Mouse (Mus musculus) MEL (cell line): ENCODE measurements at regions not wholly inside any gene's neighbourhood (a gene's known extent, or its start where the extent isn't known, plus 50 kb on each side); places are given as distances from the start of the nearest gene placed in this dataset.

Experiments used
- DNase-seq: peaks from one replicate; pipeline ENCODE4 v3.0.0; 2011; ENCODE audit warnings: low read depth, low spot score
- H3K27ac ChIP-seq: 2 replicates; pipeline ENCODE4 v1.5.1; 2012; ENCODE audit warnings: low read depth, mild to moderate bottlenecking, control low read depth, low read length, moderate library complexity; ENCODE audit not compliant: control insufficient read depth
- H3K27me3 ChIP-seq, 2 experiments: fragments of 150-350 bp in 1 of 2; sonication (generic) in 1 of 2; 2 replicates each; pipeline ENCODE4 v1.6.1; 2012; ENCODE audit warnings: low read length in 2 of 2, mild to moderate bottlenecking in 2 of 2, improper control_type of control experiment in 1 of 2, moderate library complexity in 1 of 2; ENCODE audit not compliant: insufficient read depth in 2 of 2, control insufficient read depth in 1 of 2
- H3K36me3 ChIP-seq, 2 experiments: 2 replicates each; pipeline ENCODE4 v1.6.1; 2012 to 2014; ENCODE audit warnings: low read length in 2 of 2, improper control_type of control experiment in 1 of 2, inconsistent platforms in 1 of 2, mild to moderate bottlenecking in 1 of 2; ENCODE audit not compliant: insufficient read depth in 2 of 2, control insufficient read depth in 1 of 2
- H3K4me1 ChIP-seq, 2 experiments: fragments of 150-350 bp in 1 of 2; sonication (generic) in 1 of 2; 2 replicates each; pipeline ENCODE4 v1.6.1; 2012; ENCODE audit warnings: low read length in 2 of 2, improper control_type of control experiment in 1 of 2, mild to moderate bottlenecking in 1 of 2; ENCODE audit not compliant: insufficient read depth in 2 of 2, control insufficient read depth in 1 of 2
- H3K4me3 ChIP-seq, 2 experiments: fragments of 150-350 bp in 1 of 2; sonication (generic) in 1 of 2; 2 replicates each; pipeline ENCODE4 v1.5.1; 2012; ENCODE audit warnings: low read depth in 2 of 2, low read length in 2 of 2, mild to moderate bottlenecking in 2 of 2, moderate library complexity in 2 of 2, control low read depth in 1 of 2, improper control_type of control experiment in 1 of 2; ENCODE audit not compliant: control insufficient read depth in 1 of 2, insufficient read depth in 1 of 2
- H3K79me2 ChIP-seq: 2 replicates; pipeline ENCODE4 v1.6.1; 2012; ENCODE audit warnings: mild to moderate bottlenecking, low read length, moderate library complexity; ENCODE audit not compliant: control insufficient read depth, poor library complexity, insufficient read depth
- H3K9ac ChIP-seq: 2 replicates; pipeline ENCODE4 v1.6.1; 2012; ENCODE audit warnings: low read depth, mild to moderate bottlenecking, control low read depth, low read length, moderate library complexity; ENCODE audit not compliant: control insufficient read depth, poor library complexity, severe bottlenecking
- H3K9me3 ChIP-seq: fragments of 150-350 bp; sonication (generic); replicated peaks from 2 replicates; pipeline ENCODE4 v1.6.1; 2012; ENCODE audit warnings: mild to moderate bottlenecking, low read length, improper control_type of control experiment, moderate library complexity; ENCODE audit not compliant: insufficient read depth
- BHLHE40 ChIP-seq: IDR thresholded peaks from 2 replicates; pipeline ENCODE4 v1.6.1; 2012; ENCODE audit warnings: low read depth, mild to moderate bottlenecking, inconsistent platforms, low read length, improper control_type of control experiment, borderline replicate concordance
- CHD1 ChIP-seq: IDR thresholded peaks from 2 replicates; pipeline ENCODE4 v1.6.1; 2012; ENCODE audit warnings: low read depth, mild to moderate bottlenecking, inconsistent platforms, low read length, improper control_type of control experiment
- CHD2 ChIP-seq: IDR thresholded peaks from 2 replicates; pipeline ENCODE4 v1.6.1; 2011; ENCODE audit warnings: low read length, improper control_type of control experiment
- E2F4 ChIP-seq: IDR thresholded peaks from 2 replicates; pipeline ENCODE4 v1.6.1; 2011; ENCODE audit warnings: low read depth, low read length, improper control_type of control experiment, borderline replicate concordance
- ELF1 ChIP-seq: IDR thresholded peaks from 2 replicates; pipeline ENCODE4 v1.6.1; 2014; ENCODE audit warnings: low read depth, mild to moderate bottlenecking, inconsistent platforms, low read length, improper control_type of control experiment, moderate library complexity
- HCFC1 ChIP-seq: IDR thresholded peaks from 2 replicates; pipeline ENCODE4 v1.6.1; 2012; ENCODE audit warnings: low read depth, mild to moderate bottlenecking, inconsistent platforms, low read length, improper control_type of control experiment, moderate library complexity
- MEF2A ChIP-seq: IDR thresholded peaks from 2 replicates; pipeline ENCODE4 v1.6.1; 2014; ENCODE audit warnings: low read depth, mild to moderate bottlenecking, inconsistent platforms, low read length, improper control_type of control experiment; ENCODE audit not compliant: poor library complexity, insufficient replicate concordance, severe bottlenecking; ENCODE audit errors: extremely low read depth
- MXI1 ChIP-seq: IDR thresholded peaks from 2 replicates; pipeline ENCODE4 v1.6.1; 2011; ENCODE audit warnings: mild to moderate bottlenecking, low read depth, low read length, improper control_type of control experiment
- NELFE ChIP-seq: IDR thresholded peaks from 2 replicates; pipeline ENCODE4 v1.6.1; 2011; ENCODE audit warnings: low read depth, low read length, improper control_type of control experiment
- POLR2AphosphoS5 ChIP-seq: IDR thresholded peaks from 2 replicates; pipeline ENCODE4 v1.6.1; 2012; ENCODE audit warnings: low read depth, borderline replicate concordance, mild to moderate bottlenecking, inconsistent platforms, low read length, moderate library complexity, mixed read lengths
- SIN3A ChIP-seq: IDR thresholded peaks from 2 replicates; pipeline ENCODE4 v1.6.1; 2012; ENCODE audit warnings: low read length, improper control_type of control experiment, inconsistent platforms
- TCF12 ChIP-seq: IDR thresholded peaks from 2 replicates; pipeline ENCODE4 v1.6.1; 2014; ENCODE audit warnings: low read depth, mild to moderate bottlenecking, inconsistent platforms, low read length, improper control_type of control experiment, moderate library complexity
- UBTF ChIP-seq: IDR thresholded peaks from 2 replicates; pipeline ENCODE4 v1.6.1; 2012; ENCODE audit warnings: low read depth, mild to moderate bottlenecking, inconsistent platforms, low read length, improper control_type of control experiment, moderate library complexity, borderline replicate concordance; ENCODE audit not compliant: insufficient read depth
- USF1 ChIP-seq: IDR thresholded peaks from 2 replicates; pipeline ENCODE4 v1.6.1; 2014; ENCODE audit warnings: low read depth, mild to moderate bottlenecking, inconsistent platforms, low read length, improper control_type of control experiment, moderate library complexity
- USF2 ChIP-seq, 2 experiments: IDR thresholded peaks; 2 replicates each; pipeline ENCODE4 v1.6.1; 2011 to 2012; ENCODE audit warnings: improper control_type of control experiment in 2 of 2, low read length in 2 of 2, borderline replicate concordance in 1 of 2, inconsistent platforms in 1 of 2, low read depth in 1 of 2, mild to moderate bottlenecking in 1 of 2; ENCODE audit not compliant: insufficient read depth in 1 of 2

GRCm38 (mm10) chr5:120339162-120339561 is 92.3 kb upstream of the Lhx5 start:
- no peak overlapping the region for H3K9ac ChIP-seq
- DNase-seq = no peak
- H3K4me1 ChIP-seq = no peaks in the 10 kb centered on the region
- H3K27ac ChIP-seq = no peak overlapping the region
- H3K9me3 ChIP-seq = no peaks in the 10 kb centered on the region
- H3K4me3 ChIP-seq = no peak overlapping the region
- H3K36me3 ChIP-seq = no peaks in the 10 kb centered on the region
- TF ChIP-seq SIN3A (no peak), USF1 (no peak), POLR2AphosphoS5 (no peak)
- no peaks in the 10 kb centered on the region for H3K27me3 ChIP-seq
- no peaks in the 10 kb centered on the region for H3K79me2 ChIP-seq

GRCm38 (mm10) chr5:120340696-120341231 is 90.7 kb upstream of the Lhx5 start:
- no peak for DNase-seq
- Histone ChIP-seq H3K36me3 (no peaks in the 10 kb centered on the region), H3K9ac (no peak overlapping the region), H3K4me3 (no peak overlapping the region)
- TF ChIP-seq CHD1 = no peak
- TF ChIP-seq E2F4 = no peak
- TF ChIP-seq BHLHE40 = no peak
- TF ChIP-seq MXI1 = no peak
- TF ChIP-seq SIN3A = no peak
- TF ChIP-seq NELFE = no peak
- TF ChIP-seq MEF2A = no peak
- TF ChIP-seq, all 39 proteins: peak for 0
- H3K9me3 ChIP-seq = no peaks in the 10 kb centered on the region
- no peaks in the 10 kb centered on the region for H3K4me1 ChIP-seq
- no peaks in the 10 kb centered on the region for H3K79me2 ChIP-seq
- no peaks in the 10 kb centered on the region for H3K27me3 ChIP-seq
- H3K27ac ChIP-seq = no peak overlapping the region

- TF ChIP-seq E2F4 = no peak
- no peak for TF ChIP-seq HCFC1
- TF ChIP-seq CHD2 = no peak
- no peak for TF ChIP-seq USF2 (IDR thresholded peaks at IDR 0.05; ENCODE audit: borderline replicate concordance in 1 of 2, insufficient read depth in 1 of 2, low read depth in 1 of 2, low read length in 2 of 2)
- TF ChIP-seq TCF12 = no peak
- TF ChIP-seq MXI1 = no peak
- no peak for TF ChIP-seq ELF1
- no peak for TF ChIP-seq POLR2AphosphoS5
- no peak for TF ChIP-seq UBTF
- TF ChIP-seq SIN3A = no peak
- Histone ChIP-seq H3K4me3 (no peak overlapping the region), H3K9ac (no peak overlapping the region), H3K9me3 (no peaks in the 10 kb centered on the region), H3K36me3 (no peaks in the 10 kb centered on the region), H3K27me3 (no peaks in the 10 kb centered on the region), H3K27ac (no peak overlapping the region), H3K79me2 (no peaks in the 10 kb centered on the region), H3K4me1 (no peaks in the 10 kb centered on the region)
- no peak for DNase-seq
Measured at GRCm38 (mm10) chr5:120350461-120350860, 81.0 kb upstream of the Lhx5 start.
